Mouse (Mus musculus) lung, embryonic 15.5 days (tissue): ENCODE results near the gene Dstn. TPM values are rescaled to one million over a fixed set of nuclear protein-coding genes. Genes with fewer than 3 reads are reported as not detected.

Source experiments
- ATAC-seq: fragments of 200-750 bp; cut with Nextera tagmentation; 2 replicates; pipeline ENCODE4 v1.8.0; 2017; ENCODE audit warnings: moderate number of reproducible peaks, borderline replicate concordance; ENCODE audit not compliant: low FRiP score, low TSS enrichment; ENCODE audit errors: extremely low read depth
- H3K27ac ChIP-seq: fragments of 300-500 bp; sonication (generic); 2 replicates; pipeline ENCODE4 v1.5.1; 2015; ENCODE audit warnings: moderate library complexity, mild to moderate bottlenecking, inconsistent platforms
- H3K27me3 ChIP-seq: fragments of 300-500 bp; sonication (generic); 2 replicates; pipeline ENCODE4 v1.6.1; 2015; ENCODE audit warnings: inconsistent platforms
- H3K36me3 ChIP-seq: fragments of 300-500 bp; sonication (generic); 2 replicates; pipeline ENCODE4 v1.6.1; 2015; ENCODE audit warnings: inconsistent platforms
- H3K4me1 ChIP-seq: fragments of 300-500 bp; sonication (generic); 2 replicates; pipeline ENCODE4 v1.6.1; 2015; ENCODE audit warnings: inconsistent platforms
- H3K4me2 ChIP-seq: fragments of 300-500 bp; sonication (generic); 2 replicates; pipeline ENCODE4 v1.6.1; 2015; ENCODE audit warnings: inconsistent platforms, mild to moderate bottlenecking, moderate library complexity
- H3K4me3 ChIP-seq: fragments of 300-500 bp; sonication (generic); 2 replicates; pipeline ENCODE4 v1.5.1; 2015; ENCODE audit warnings: mild to moderate bottlenecking, inconsistent platforms
- H3K9ac ChIP-seq: fragments of 300-500 bp; sonication (generic); 2 replicates; pipeline ENCODE4 v1.6.1; 2015; ENCODE audit warnings: inconsistent platforms
- H3K9me3 ChIP-seq: fragments of 300-500 bp; sonication (generic); 2 replicates; pipeline ENCODE4 v1.6.1; 2016; ENCODE audit warnings: inconsistent platforms
- WGBS: fragments of 180-500 bp; shearing (Covaris S2); methylation state at CpG from one replicate; pipeline ENCODE4 v1.1.7; 2015; 5-methylcytosine and 5-hydroxymethylcytosine counted together
- polyA plus RNA-seq: library from polyadenylated mRNA; unstranded; fragments of >200 nt; fragmentation: Nextera tagmentation; extraction: Ambion mirVana; gene quantifications from 2 replicates; pipeline ENCODE4 v1.2.1, GENCODE M21; 2015

Dstn gene
- polyA plus RNA-seq, 1 experiment from 2014 or later, result 519 TPM

DNA sequence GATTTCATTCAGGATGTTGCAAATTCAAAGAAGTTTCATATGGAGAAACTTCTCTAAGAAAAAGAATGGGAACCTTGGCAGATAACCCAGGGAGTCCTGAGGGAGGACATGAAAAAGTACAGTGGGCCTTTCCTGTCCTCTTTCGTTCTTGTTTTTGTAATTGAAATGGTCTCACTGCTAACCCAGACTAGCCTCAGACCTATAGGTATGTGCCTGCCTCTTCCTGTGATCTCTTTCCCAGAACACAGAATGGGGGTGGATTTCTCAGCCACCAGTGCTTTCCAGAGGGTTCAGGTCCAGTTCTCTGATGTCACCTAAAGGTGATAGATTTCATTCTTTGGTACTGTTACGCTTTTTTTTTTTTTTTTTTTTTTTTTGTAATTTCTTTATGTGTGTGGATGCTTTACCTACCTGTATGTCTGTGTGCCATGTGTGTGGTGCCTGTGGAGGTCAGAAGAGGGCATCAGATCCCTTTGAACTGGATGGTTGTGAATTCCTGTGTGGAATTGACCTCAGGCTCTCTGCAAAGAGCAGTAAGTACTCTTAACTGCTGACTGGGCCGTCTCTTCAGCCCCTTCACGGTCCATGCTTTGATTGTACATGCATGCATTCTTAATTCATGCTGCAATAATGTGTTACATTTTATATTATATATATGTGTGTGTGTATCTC, 3.8 kb downstream of the Dstn start:
- Histone ChIP-seq H3K4me3 (no peak overlapping the region), H3K27ac (no peak overlapping the region), H3K36me3 (no peaks in the 10 kb centered on the region), H3K9me3 (no peaks in the 10 kb centered on the region), H3K4me2 (no peak overlapping the region; the same call in 1 of the 2 replicates), H3K9ac (no peak overlapping the region), H3K27me3 (no peaks in the 10 kb centered on the region), H3K4me1 (peaks cover 38% of the 10 kb centered on the region)
- no peak for ATAC-seq
- 41% methylated on average over 4 of the region's 4 CpGs for WGBS

DNA sequence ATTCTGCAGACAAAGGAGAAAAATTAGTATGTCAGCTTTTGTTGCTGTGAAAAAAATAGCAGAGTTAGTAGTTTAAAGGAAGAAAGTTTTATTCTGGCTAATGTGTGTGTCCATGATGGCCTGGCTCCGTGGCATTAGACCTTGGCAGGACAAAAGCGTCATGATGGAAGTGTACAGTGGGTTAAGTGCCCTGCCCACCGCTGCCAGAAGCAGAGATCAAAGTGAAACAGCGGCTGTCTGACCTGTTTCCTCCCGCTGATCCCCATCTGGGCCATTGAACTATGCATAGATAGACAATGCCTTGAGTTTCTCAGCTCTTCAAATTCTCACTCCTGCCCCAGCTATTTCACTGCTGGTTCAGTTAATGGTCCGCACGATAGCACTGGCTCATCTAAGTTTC, 9.0 kb downstream of the Dstn start:
- H3K36me3 ChIP-seq, result no peaks in the 10 kb centered on the region
- no peak for ATAC-seq
- no peak overlapping the region for H3K4me2 ChIP-seq
- no peaks in the 10 kb centered on the region for H3K27me3 ChIP-seq
- H3K27ac ChIP-seq, result no peak overlapping the region
- peaks cover 20% of the 10 kb centered on the region for H3K4me1 ChIP-seq
- H3K4me3 ChIP-seq, result no peak overlapping the region
- H3K9me3 ChIP-seq, result no peaks in the 10 kb centered on the region
- H3K9ac ChIP-seq, result no peak overlapping the region
- WGBS, result 30% methylated on average over 7 of the region's 7 CpGs

DNA sequence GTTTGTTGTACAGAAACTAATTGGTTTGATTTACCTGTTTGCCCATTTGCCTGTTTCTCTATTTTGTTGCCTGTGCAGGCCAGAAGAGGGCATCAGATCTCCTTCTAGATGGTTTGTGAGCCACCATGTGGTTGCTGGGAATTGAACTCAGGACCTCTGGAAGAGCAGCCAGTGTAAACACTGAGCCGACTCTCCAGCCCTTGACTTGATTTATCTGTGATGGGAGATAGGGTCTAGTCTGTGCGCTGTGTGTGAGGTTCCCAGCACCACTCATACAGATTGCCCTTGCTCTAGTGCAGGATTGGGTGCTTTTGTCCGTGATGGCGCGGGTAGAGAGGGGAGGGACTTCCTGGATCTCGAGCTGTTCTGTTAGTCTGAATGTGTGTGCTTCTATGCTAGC, 10.7 kb downstream of the Dstn start:
- 89% methylated on average over 6 of the region's 6 CpGs for WGBS
- H3K4me3 ChIP-seq, result no peak overlapping the region
- no peaks in the 10 kb centered on the region for H3K27me3 ChIP-seq
- peaks cover 15% of the 10 kb centered on the region; the same call in 1 of the 2 replicates for H3K4me1 ChIP-seq
- no peaks in the 10 kb centered on the region for H3K36me3 ChIP-seq
- no peak overlapping the region for H3K4me2 ChIP-seq
- H3K9me3 ChIP-seq, result no peaks in the 10 kb centered on the region
- ATAC-seq, result no peak
- H3K27ac ChIP-seq, result no peak overlapping the region
- H3K9ac ChIP-seq, result no peak overlapping the region

DNA sequence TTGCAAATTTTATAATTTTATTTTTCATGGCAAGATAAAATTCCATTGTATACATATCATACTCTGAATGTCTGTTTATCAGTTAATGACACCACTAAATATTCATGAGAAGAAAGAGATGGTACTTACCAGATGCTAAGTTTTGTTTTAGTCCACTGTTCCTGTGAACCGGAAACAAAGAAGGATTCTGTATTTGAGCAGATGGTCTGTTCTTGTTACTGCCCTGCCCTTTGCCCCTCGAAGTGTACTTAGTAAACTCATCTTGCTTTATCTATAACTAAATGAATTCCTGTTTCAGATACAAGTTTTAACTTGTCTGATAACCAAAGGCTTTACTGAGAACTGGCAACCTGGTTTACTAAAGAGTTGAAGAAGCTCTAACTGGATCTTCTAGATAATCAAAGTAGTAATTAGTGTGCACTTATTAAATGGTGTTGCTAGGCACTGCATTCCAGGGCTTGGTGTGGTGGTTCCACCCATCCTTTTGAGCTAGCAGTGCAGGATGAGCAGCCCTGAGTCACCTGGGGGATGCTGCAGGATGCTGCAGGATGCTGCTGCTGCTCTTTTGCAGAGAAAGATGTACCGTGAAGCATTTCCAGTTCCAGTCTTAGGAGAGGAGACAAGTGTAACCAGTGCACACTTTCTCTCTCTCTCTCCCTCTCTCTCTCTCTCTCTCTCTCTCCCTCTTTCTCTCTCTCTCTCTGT, 14.6 kb downstream of the Dstn start:
- Histone ChIP-seq H3K9ac (no peak overlapping the region), H3K4me3 (no peak overlapping the region), H3K4me2 (no peak overlapping the region), H3K36me3 (no peaks in the 10 kb centered on the region), H3K27ac (no peak overlapping the region), H3K9me3 (no peaks in the 10 kb centered on the region), H3K4me1 (peaks cover 16% of the 10 kb centered on the region; the same call in 1 of the 2 replicates), H3K27me3 (no peaks in the 10 kb centered on the region)
- ATAC-seq, result no peak
- 45% methylated on average over 3 of the region's 3 CpGs for WGBS

DNA sequence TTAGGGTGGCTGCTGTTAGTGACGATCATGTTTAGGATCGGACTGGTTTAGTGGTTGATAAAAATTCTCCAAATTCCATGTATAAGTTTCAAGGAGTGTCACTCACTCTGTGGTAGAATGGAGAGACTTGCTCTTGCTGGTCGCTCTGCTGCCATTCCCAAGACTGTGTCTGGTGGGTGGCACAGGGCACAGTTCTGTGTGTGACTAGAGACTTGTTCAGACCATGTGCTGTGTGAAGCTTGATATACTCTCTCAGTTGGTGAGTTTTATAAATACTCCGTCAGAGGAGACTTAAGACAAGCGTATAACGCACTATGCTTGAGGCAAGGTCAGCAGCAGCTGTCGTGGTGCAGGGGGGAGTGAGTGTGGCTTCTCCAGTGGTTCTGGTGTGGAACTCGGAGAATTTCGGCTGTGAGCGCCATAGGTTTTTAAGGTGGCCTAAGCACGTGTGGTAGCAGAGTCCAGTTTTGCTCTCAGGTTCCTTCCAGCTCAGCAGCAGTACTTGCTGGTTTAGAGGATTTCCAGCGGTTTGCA, 17.3 kb downstream of the Dstn start:
- no peak for ATAC-seq
- H3K27me3 ChIP-seq, result no peaks in the 10 kb centered on the region
- 67% methylated on average over 12 of the region's 12 CpGs for WGBS
- no peak overlapping the region for H3K27ac ChIP-seq
- H3K9ac ChIP-seq, result no peak overlapping the region
- no peaks in the 10 kb centered on the region for H3K36me3 ChIP-seq
- H3K4me1 ChIP-seq, result peaks cover 16% of the 10 kb centered on the region; the same call in 1 of the 2 replicates
- no peaks in the 10 kb centered on the region for H3K9me3 ChIP-seq
- no peak overlapping the region for H3K4me2 ChIP-seq
- H3K4me3 ChIP-seq, result no peak overlapping the region

DNA sequence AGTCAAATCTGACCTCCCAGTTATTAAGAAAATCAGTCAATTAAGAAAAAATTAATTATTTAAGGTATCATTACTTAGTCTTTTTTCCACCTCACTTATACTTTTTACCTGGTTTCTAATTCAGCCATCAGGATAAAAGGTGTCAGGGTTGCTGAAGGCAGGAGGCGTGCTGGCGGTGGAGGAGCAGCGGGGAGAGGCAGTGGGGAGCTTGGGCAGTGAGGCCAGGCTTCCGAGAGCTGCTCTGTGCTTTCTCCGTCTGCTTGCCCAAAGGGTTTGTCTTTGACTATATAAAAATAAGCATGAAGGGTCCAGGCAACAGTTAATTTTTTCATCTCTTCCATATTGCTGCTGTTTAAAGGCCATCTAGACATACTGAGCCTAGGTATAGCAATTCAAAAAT, 18.4 kb downstream of the Dstn start:
- H3K36me3 ChIP-seq, result 0 out of 2 replicates have a peak, but pooled peaks cover under 1% of the 10 kb centered on the region
- no peak overlapping the region for H3K9ac ChIP-seq
- no peaks in the 10 kb centered on the region for H3K9me3 ChIP-seq
- no peaks in the 10 kb centered on the region for H3K27me3 ChIP-seq
- 78% methylated on average over 5 of the region's 5 CpGs for WGBS
- H3K27ac ChIP-seq, result no peak overlapping the region
- ATAC-seq, result no peak
- peaks cover 16% of the 10 kb centered on the region; the same call in 1 of the 2 replicates for H3K4me1 ChIP-seq
- H3K4me3 ChIP-seq, result no peak overlapping the region
- no peak overlapping the region for H3K4me2 ChIP-seq

DNA sequence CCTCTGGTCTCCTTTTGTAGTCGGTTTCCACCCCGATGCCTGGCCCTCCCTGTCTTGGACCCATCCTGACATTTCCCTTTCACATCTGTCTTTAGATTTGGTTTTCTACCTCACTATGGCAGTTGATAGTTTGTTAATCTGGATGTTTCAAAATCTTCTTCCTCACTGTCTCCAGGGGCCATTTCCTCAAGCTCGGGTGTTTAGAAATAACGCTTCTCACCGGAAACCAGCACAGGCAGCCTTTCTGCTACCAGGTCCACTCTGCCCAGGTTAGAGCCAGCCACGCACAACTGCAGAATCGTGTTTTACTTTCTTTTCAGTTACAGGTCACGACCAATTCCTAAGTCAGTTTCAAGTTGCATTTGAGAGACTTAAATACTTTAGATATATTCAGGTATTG, 19.3 kb downstream of the Dstn start:
- Histone ChIP-seq H3K27ac (no peak overlapping the region), H3K4me3 (no peak overlapping the region)

DNA sequence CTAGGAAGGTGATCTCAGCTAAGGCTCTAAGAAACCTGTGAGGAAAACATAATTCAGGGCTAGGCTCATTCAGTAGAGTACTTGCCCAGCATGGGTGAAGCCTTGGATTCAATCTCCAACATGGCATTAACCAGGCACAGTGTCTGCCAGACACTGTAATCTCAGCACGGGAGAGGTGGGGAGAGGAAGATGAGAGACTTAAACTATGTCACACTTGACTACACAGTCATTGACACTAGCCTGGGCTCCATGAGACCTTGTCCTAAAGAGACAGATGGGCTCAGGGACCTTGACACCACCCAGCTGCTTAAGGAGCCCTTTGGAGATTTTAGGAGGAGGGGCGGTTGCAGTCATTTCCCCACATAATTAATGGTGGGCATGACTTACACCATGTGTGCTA, 22.7 kb downstream of the Dstn start:
- ATAC-seq, result no peak

More for the DNA sequence above, 19.3 kb downstream of the Dstn start:
- peaks cover 16% of the 10 kb centered on the region; the same call in 1 of the 2 replicates for H3K4me1 ChIP-seq
- no peak for ATAC-seq
- H3K9ac ChIP-seq, result no peak overlapping the region
- no peaks in the 10 kb centered on the region for H3K9me3 ChIP-seq
- H3K4me2 ChIP-seq, result no peak overlapping the region
- H3K27me3 ChIP-seq, result no peaks in the 10 kb centered on the region
- peaks cover 7% of the 10 kb centered on the region; the same call in 1 of the 2 replicates for H3K36me3 ChIP-seq
- WGBS, result 82% methylated on average over 8 of the region's 8 CpGs

DNA sequence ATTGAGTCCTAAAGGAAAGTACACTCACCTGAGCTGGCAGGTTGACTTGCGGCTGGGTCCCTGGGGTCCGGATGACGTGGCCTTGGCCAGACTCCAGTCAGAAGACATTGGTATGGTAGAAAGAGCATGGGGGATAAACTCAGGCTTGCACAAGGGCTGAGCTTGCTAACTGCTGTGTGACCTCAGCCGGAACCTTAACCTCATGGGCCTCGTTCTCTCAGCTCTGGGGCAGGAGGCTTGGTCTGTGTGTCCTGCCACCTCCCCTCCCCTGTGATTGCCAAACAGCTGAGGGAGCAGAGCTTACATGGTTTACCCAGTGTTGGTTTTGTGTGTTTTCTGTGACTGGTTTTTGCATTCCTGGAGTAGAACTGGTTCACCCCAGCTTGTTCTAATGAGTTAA, 25.3 kb downstream of the Dstn start:
- Histone ChIP-seq H3K4me2 (no peak overlapping the region), H3K4me1 (no peaks in the 10 kb centered on the region), H3K9me3 (no peaks in the 10 kb centered on the region), H3K36me3 (peaks cover 56% of the 10 kb centered on the region), H3K9ac (no peak overlapping the region), H3K27ac (no peak overlapping the region), H3K4me3 (no peak overlapping the region), H3K27me3 (no peaks in the 10 kb centered on the region)
- no peak for ATAC-seq
- 82% methylated on average over 5 of the region's 5 CpGs for WGBS

More for the DNA sequence above, 22.7 kb downstream of the Dstn start:
- H3K9me3 ChIP-seq, result no peaks in the 10 kb centered on the region
- 0 out of 2 replicates have a peak, but pooled peaks cover 3% of the 10 kb centered on the region for H3K4me1 ChIP-seq
- 60% methylated on average over 2 of the region's 2 CpGs for WGBS
- no peak overlapping the region for H3K4me2 ChIP-seq
- H3K27me3 ChIP-seq, result no peaks in the 10 kb centered on the region
- no peak overlapping the region for H3K9ac ChIP-seq
- no peak overlapping the region for H3K4me3 ChIP-seq
- no peak overlapping the region for H3K27ac ChIP-seq
- H3K36me3 ChIP-seq, result peaks cover 35% of the 10 kb centered on the region

DNA sequence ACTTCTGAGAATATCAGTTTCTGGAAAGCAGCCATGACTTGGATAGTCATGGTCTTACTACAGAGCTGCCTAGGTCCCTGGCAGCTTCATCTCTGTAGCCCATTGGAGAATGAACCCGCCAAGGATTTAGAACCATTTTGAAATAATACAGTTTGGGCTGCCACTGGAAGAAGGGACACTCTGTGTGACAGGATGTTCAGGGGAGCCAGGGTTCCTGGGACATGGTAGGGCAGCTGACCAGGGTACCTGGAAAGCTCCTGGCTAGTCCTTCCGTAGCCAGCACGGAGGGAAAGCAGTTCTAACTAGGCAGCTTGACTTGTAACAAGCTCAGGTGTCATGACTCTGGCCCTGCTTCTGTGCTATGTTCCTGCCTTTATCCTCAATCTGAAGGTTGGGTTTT, 29.7 kb downstream of the Dstn start:
- Histone ChIP-seq H3K36me3 (peaks cover 89% of the 10 kb centered on the region), H3K4me3 (no peak overlapping the region), H3K4me2 (no peak overlapping the region), H3K27me3 (no peaks in the 10 kb centered on the region), H3K9ac (no peak overlapping the region), H3K4me1 (no peaks in the 10 kb centered on the region), H3K27ac (no peak overlapping the region), H3K9me3 (no peaks in the 10 kb centered on the region)
- ATAC-seq, result no peak
- 92% methylated on average over 3 of the region's 3 CpGs for WGBS

DNA sequence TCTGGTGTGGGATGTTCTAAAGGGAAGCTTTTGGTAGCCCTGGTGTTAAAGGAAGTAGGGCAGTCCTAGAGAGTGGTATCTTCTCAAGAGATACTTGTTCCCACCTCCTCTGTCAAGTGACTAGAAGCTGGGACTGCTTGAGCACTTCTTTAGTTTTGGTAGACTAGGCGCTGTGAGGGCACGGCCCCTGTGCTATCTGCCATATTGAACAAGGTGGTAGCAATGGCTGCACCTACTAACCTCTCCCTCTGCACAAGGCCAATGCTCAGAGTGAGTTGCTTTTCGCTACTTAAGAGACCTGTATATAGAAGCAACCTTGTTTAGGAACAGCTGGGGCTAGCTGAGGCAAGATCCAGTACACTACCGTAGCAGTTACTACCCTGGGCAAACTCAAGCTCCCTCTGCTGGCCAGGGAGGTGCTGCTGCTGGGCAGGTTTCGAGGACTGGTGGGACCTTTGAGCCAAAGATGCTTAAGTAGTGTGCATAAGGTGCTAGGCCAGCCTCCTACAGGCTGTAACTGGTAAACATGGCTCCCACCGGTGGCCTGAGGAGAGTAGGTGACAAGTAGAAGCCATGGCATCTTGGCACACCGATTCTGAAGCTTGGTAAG, 30.5 kb downstream of the Dstn start:
- Histone ChIP-seq H3K9me3 (no peaks in the 10 kb centered on the region), H3K27ac (no peak overlapping the region), H3K27me3 (no peaks in the 10 kb centered on the region), H3K4me3 (no peak overlapping the region), H3K4me1 (no peaks in the 10 kb centered on the region), H3K4me2 (no peak overlapping the region), H3K36me3 (peaks cover 91% of the 10 kb centered on the region), H3K9ac (no peak overlapping the region)
- 88% methylated on average over 7 of the region's 7 CpGs for WGBS
- no peak for ATAC-seq

DNA sequence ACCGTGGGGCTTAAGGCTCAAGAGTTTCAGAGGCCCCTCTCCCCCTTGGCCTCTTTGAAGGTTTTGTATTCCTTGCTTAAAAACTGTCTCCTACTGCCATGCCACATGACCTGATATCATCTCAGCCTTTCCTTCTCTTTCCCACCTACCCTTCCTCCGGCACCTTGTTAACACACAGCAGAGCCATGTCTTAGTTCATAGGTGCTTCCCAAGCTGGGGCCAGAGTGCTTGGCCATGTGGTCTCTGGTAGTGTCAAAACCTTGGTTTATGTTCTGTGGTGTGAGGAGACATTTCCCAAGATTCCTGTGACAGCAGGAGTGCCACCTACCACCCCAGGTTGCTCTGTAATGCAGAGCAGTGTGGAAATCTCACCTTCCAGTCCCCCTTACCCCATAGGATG, 31.3 kb downstream of the Dstn start:
- Histone ChIP-seq H3K4me1 (no peaks in the 10 kb centered on the region), H3K9me3 (no peaks in the 10 kb centered on the region), H3K4me3 (no peak overlapping the region), H3K27ac (no peak overlapping the region), H3K27me3 (no peaks in the 10 kb centered on the region), H3K4me2 (no peak overlapping the region), H3K9ac (no peak overlapping the region), H3K36me3 (peaks cover 93% of the 10 kb centered on the region)
- WGBS, result 78% methylated on average over 2 of the region's 2 CpGs
- ATAC-seq, result no peak
